Mouse (Mus musculus) heart, embryonic 15.5 days (tissue): ENCODE results near the gene Cenpu. TPM values are rescaled to one million over a fixed set of nuclear protein-coding genes. Genes with fewer than 3 reads are reported as not detected.
"Not testable (repeated sequence)": the region's sequence is repeated elsewhere in the genome, so short reads cannot be mapped to it uniquely, and the experiment has no call there.

Experiments used
- ATAC-seq: fragments of 200-750 bp; cut with Nextera tagmentation; replicated peaks from 2 replicates; pipeline ENCODE4 v1.8.0; 2017; ENCODE audit warnings: low read depth, moderate TSS enrichment; ENCODE audit not compliant: insufficient number of reproducible peaks, insufficient read depth, low FRiP score
- H3K27ac ChIP-seq: fragments of 300-500 bp; sonication (generic); 2 replicates; pipeline ENCODE4 v1.5.1; 2015; ENCODE audit warnings: mild to moderate bottlenecking, inconsistent platforms
- H3K27me3 ChIP-seq: fragments of 300-500 bp; sonication (generic); 2 replicates; pipeline ENCODE4 v1.6.1; 2015; ENCODE audit warnings: inconsistent platforms
- H3K36me3 ChIP-seq: fragments of 300-500 bp; sonication (generic); 2 replicates; pipeline ENCODE4 v1.6.1; 2015; ENCODE audit warnings: mild to moderate bottlenecking, inconsistent platforms
- H3K4me1 ChIP-seq: fragments of 300-500 bp; sonication (generic); replicated peaks from 2 replicates; pipeline ENCODE4 v1.6.1; 2015; ENCODE audit warnings: inconsistent platforms
- H3K4me2 ChIP-seq: fragments of 300-500 bp; sonication (generic); 2 replicates; pipeline ENCODE4 v1.6.1; 2015; ENCODE audit warnings: inconsistent platforms, mild to moderate bottlenecking, moderate library complexity
- H3K4me3 ChIP-seq: fragments of 300-500 bp; sonication (generic); 2 replicates; pipeline ENCODE4 v1.5.1; 2015; ENCODE audit warnings: mild to moderate bottlenecking, inconsistent platforms
- H3K9ac ChIP-seq: fragments of 300-500 bp; sonication (generic); 2 replicates; pipeline ENCODE4 v1.6.1; 2015; ENCODE audit warnings: mild to moderate bottlenecking, inconsistent platforms
- H3K9me3 ChIP-seq: fragments of 300-500 bp; sonication (generic); replicated peaks from 2 replicates; pipeline ENCODE4 v1.6.1; 2016; ENCODE audit warnings: inconsistent platforms
- WGBS: fragments of 180-500 bp; shearing (Covaris S2); methylation state at CpG from one replicate; pipeline ENCODE4 v1.1.7; 2015; ENCODE audit warnings: mixed read lengths; 5-methylcytosine and 5-hydroxymethylcytosine counted together
- polyA plus RNA-seq: library from polyadenylated mRNA; unstranded; fragments of >200 nt; fragmentation: Nextera tagmentation; extraction: Ambion mirVana; gene quantifications from 2 replicates; pipeline ENCODE4 v1.2.1, GENCODE M21; 2015

Cenpu gene
- polyA plus RNA-seq, 1 experiment from 2014 or later = 9.6 TPM

- no peaks in the 10 kb centered on the region for H3K4me1 ChIP-seq
- no peak overlapping the region for H3K4me3 ChIP-seq
- no peak overlapping the region for H3K4me2 ChIP-seq
- ATAC-seq = no peak
- no peak overlapping the region for H3K9ac ChIP-seq
- 89% methylated on average over 9 of the region's 9 CpGs for WGBS
- no peaks in the 10 kb centered on the region for H3K27me3 ChIP-seq
- peaks cover 57% of the 10 kb centered on the region for H3K36me3 ChIP-seq
- H3K27ac ChIP-seq = no peak overlapping the region
- H3K9me3 ChIP-seq = no peaks in the 10 kb centered on the region
Measured at GRCm38 (mm10) chr8:46578794-46579193, 27.0 kb downstream of the Cenpu start.

- H3K9me3 ChIP-seq, H3K27ac ChIP-seq, H3K27me3 ChIP-seq, H3K4me2 ChIP-seq, H3K4me1 ChIP-seq, H3K9ac ChIP-seq, ATAC-seq, H3K4me3 ChIP-seq: not testable (repeated sequence)
- peaks cover 16% of the 10 kb centered on the region for H3K36me3 ChIP-seq
- 73% methylated on average over 4 of the region's 4 CpGs for WGBS
Measured at GRCm38 (mm10) chr8:46584328-46584727, 32.5 kb downstream of the Cenpu start.

GRCm38 (mm10) chr8:46585576-46585975 lies 33.7 kb downstream of the Cenpu start:
- Histone ChIP-seq H3K9ac (no peak overlapping the region), H3K4me2 (no peak overlapping the region), H3K27me3 (no peaks in the 10 kb centered on the region), H3K36me3 (peaks cover 8% of the 10 kb centered on the region), H3K9me3 (no peaks in the 10 kb centered on the region), H3K4me1 (no peaks in the 10 kb centered on the region), H3K4me3 (no peak overlapping the region), H3K27ac (no peak overlapping the region)
- WGBS = 65% methylated on average over 3 of the region's 3 CpGs
- ATAC-seq = no peak

GRCm38 (mm10) chr8:46587911-46588310 lies 36.1 kb downstream of the Cenpu start:
- no peaks in the 10 kb centered on the region for H3K4me1 ChIP-seq
- no peak overlapping the region for H3K4me3 ChIP-seq
- no peaks in the 10 kb centered on the region for H3K36me3 ChIP-seq
- no peak overlapping the region for H3K4me2 ChIP-seq
- no peak overlapping the region for H3K9ac ChIP-seq
- WGBS = 66% methylated on average over 5 of the region's 5 CpGs
- no peak overlapping the region for H3K27ac ChIP-seq
- H3K9me3 ChIP-seq = no peaks in the 10 kb centered on the region
- ATAC-seq = no peak
- H3K27me3 ChIP-seq = no peaks in the 10 kb centered on the region

GRCm38 (mm10) chr8:46588663-46589062 lies 36.8 kb downstream of the Cenpu start:
- Histone ChIP-seq H3K27me3 (no peaks in the 10 kb centered on the region), H3K4me3 (no peak overlapping the region), H3K27ac (no peak overlapping the region), H3K9me3 (no peaks in the 10 kb centered on the region), H3K36me3 (no peaks in the 10 kb centered on the region), H3K4me1 (no peaks in the 10 kb centered on the region), H3K9ac (no peak overlapping the region), H3K4me2 (no peak overlapping the region)
- 93% methylated on average over 2 of the region's 2 CpGs for WGBS
- no peak for ATAC-seq

- Histone ChIP-seq H3K4me2 (no peak overlapping the region), H3K4me3 (no peak overlapping the region), H3K36me3 (no peaks in the 10 kb centered on the region), H3K27me3 (no peaks in the 10 kb centered on the region), H3K9ac (no peak overlapping the region), H3K4me1 (no peaks in the 10 kb centered on the region), H3K9me3 (no peaks in the 10 kb centered on the region), H3K27ac (no peak overlapping the region)
- ATAC-seq = no peak
- WGBS = 66% methylated on average over 8 of the region's 8 CpGs
Measured at GRCm38 (mm10) chr8:46593067-46593466, 41.2 kb downstream of the Cenpu start.

GRCm38 (mm10) chr8:46593772-46594171 lies 41.9 kb downstream of the Cenpu start:
- WGBS = 37% methylated on average over 2 of the region's 2 CpGs
- no peak overlapping the region for H3K9ac ChIP-seq
- H3K36me3 ChIP-seq = no peaks in the 10 kb centered on the region
- H3K4me2 ChIP-seq = no peak overlapping the region
- H3K27me3 ChIP-seq = no peaks in the 10 kb centered on the region
- no peak overlapping the region for H3K27ac ChIP-seq
- H3K9me3 ChIP-seq = no peaks in the 10 kb centered on the region
- no peak for ATAC-seq
- H3K4me3 ChIP-seq = no peak overlapping the region
- H3K4me1 ChIP-seq = peaks cover 2% of the 10 kb centered on the region; the same call in 1 of the 2 replicates

GRCm38 (mm10) chr8:46595593-46595992 lies 43.8 kb downstream of the Cenpu start:
- no peak for ATAC-seq
- H3K27me3 ChIP-seq = no peaks in the 10 kb centered on the region
- no peak overlapping the region for H3K4me3 ChIP-seq
- 65% methylated on average over 2 of the region's 2 CpGs for WGBS
- no peaks in the 10 kb centered on the region for H3K9me3 ChIP-seq
- H3K4me1 ChIP-seq = peaks cover 10% of the 10 kb centered on the region; the same call in 1 of the 2 replicates
- no peaks in the 10 kb centered on the region for H3K36me3 ChIP-seq
- H3K27ac ChIP-seq = no peak overlapping the region
- H3K4me2 ChIP-seq = no peak overlapping the region
- no peak overlapping the region for H3K9ac ChIP-seq

GRCm38 (mm10) chr8:46596530-46596929 lies 44.7 kb downstream of the Cenpu start:
- Histone ChIP-seq H3K4me3 (no peak overlapping the region), H3K4me2 (no peak overlapping the region), H3K9ac (no peak overlapping the region), H3K36me3 (no peaks in the 10 kb centered on the region), H3K27ac (no peak overlapping the region), H3K27me3 (no peaks in the 10 kb centered on the region), H3K4me1 (peaks cover 10% of the 10 kb centered on the region; the same call in 1 of the 2 replicates), H3K9me3 (no peaks in the 10 kb centered on the region)
- 95% methylated on average over 2 of the region's 2 CpGs for WGBS
- no peak for ATAC-seq

- Histone ChIP-seq H3K27ac (no peak overlapping the region), H3K36me3 (no peaks in the 10 kb centered on the region), H3K9ac (no peak overlapping the region), H3K4me1 (peaks cover 10% of the 10 kb centered on the region; the same call in 1 of the 2 replicates), H3K9me3 (no peaks in the 10 kb centered on the region), H3K4me2 (no peak overlapping the region), H3K27me3 (no peaks in the 10 kb centered on the region), H3K4me3 (no peak overlapping the region)
- 61% methylated on average over 2 of the region's 2 CpGs for WGBS
- ATAC-seq = no peak
Measured at GRCm38 (mm10) chr8:46597411-46597810, 45.6 kb downstream of the Cenpu start.

- 45% methylated on average over 2 of the region's 2 CpGs for WGBS
- peaks cover 10% of the 10 kb centered on the region; the same call in 1 of the 2 replicates for H3K4me1 ChIP-seq
- ATAC-seq = no peak
Measured at GRCm38 (mm10) chr8:46598114-46598513, 46.3 kb downstream of the Cenpu start.

GRCm38 (mm10) chr8:46598753-46599152 lies 46.9 kb downstream of the Cenpu start:
- no peak; the same call in 1 of the 2 replicates for ATAC-seq
- no peak overlapping the region for H3K9ac ChIP-seq
- no peak overlapping the region for H3K4me2 ChIP-seq
- no peaks in the 10 kb centered on the region for H3K27me3 ChIP-seq
- no peaks in the 10 kb centered on the region for H3K9me3 ChIP-seq
- H3K36me3 ChIP-seq = no peaks in the 10 kb centered on the region; the same call in 1 of the 2 replicates
- no peak overlapping the region for H3K27ac ChIP-seq
- peaks cover 10% of the 10 kb centered on the region; the same call in 1 of the 2 replicates for H3K4me1 ChIP-seq
- H3K4me3 ChIP-seq = no peak overlapping the region
- 63% methylated on average over 5 of the region's 5 CpGs for WGBS

More at GRCm38 (mm10) chr8:46598114-46598513, 46.3 kb downstream of the Cenpu start:
- H3K36me3 ChIP-seq = no peaks in the 10 kb centered on the region
- no peak overlapping the region for H3K27ac ChIP-seq
- H3K9ac ChIP-seq = no peak overlapping the region
- H3K4me2 ChIP-seq = no peak overlapping the region
- H3K4me3 ChIP-seq = no peak overlapping the region
- H3K9me3 ChIP-seq = no peaks in the 10 kb centered on the region
- H3K27me3 ChIP-seq = no peaks in the 10 kb centered on the region
